Mouse (Mus musculus) liver, postnatal 0 days (tissue): Measurements from ENCODE around the gene Nanos3. TPM values are rescaled to one million over a fixed set of nuclear protein-coding genes. Genes with fewer than 3 reads are reported as not detected.

Source experiments
- ATAC-seq: fragments of 200-750 bp; cut with Nextera tagmentation; 2 replicates; pipeline ENCODE4 v1.8.0; 2017; ENCODE audit warnings: mild to moderate bottlenecking, moderate library complexity
- DNase-seq: peaks from one replicate; pipeline ENCODE4 v3.0.0-alpha.2; 2016
- H3K27ac ChIP-seq: fragments of 300-500 bp; sonication (generic); 2 replicates; pipeline ENCODE4 v1.5.1; 2014; ENCODE audit warnings: antibody characterized with exemption, moderate library complexity, mild to moderate bottlenecking, low read depth
- H3K27me3 ChIP-seq: fragments of 300-500 bp; sonication (generic); 2 replicates; pipeline ENCODE4 v1.6.1; 2014; ENCODE audit warnings: low read length, control low read depth, mixed read lengths; ENCODE audit not compliant: insufficient read depth
- H3K36me3 ChIP-seq: fragments of 300-500 bp; sonication (generic); replicated peaks from 2 replicates; pipeline ENCODE4 v1.6.1; 2014; ENCODE audit warnings: mild to moderate bottlenecking, control low read depth, low read length, moderate library complexity, mixed read lengths; ENCODE audit not compliant: insufficient read depth
- H3K4me1 ChIP-seq: fragments of 300-500 bp; sonication (generic); 2 replicates; pipeline ENCODE4 v1.6.1; 2014; ENCODE audit warnings: antibody characterized with exemption, mild to moderate bottlenecking, control low read depth; ENCODE audit not compliant: insufficient read depth
- H3K4me2 ChIP-seq: fragments of 300-500 bp; sonication (generic); 2 replicates; pipeline ENCODE4 v1.6.1; 2014; ENCODE audit warnings: low read depth, mild to moderate bottlenecking, low read length, moderate library complexity, mixed read lengths
- H3K4me3 ChIP-seq: fragments of 300-500 bp; sonication (generic); 2 replicates; pipeline ENCODE4 v1.5.1; 2014; ENCODE audit warnings: low read depth, low read length
- H3K9ac ChIP-seq: fragments of 300-500 bp; sonication (generic); replicated peaks from 2 replicates; pipeline ENCODE4 v1.6.1; 2014; ENCODE audit warnings: mild to moderate bottlenecking, moderate library complexity
- H3K9me3 ChIP-seq: fragments of 300-500 bp; sonication (generic); 2 replicates; pipeline ENCODE4 v1.6.1; 2016; ENCODE audit warnings: mild to moderate bottlenecking, control low read depth, low read length, mixed read lengths
- CTCF ChIP-seq: sonication (generic); IDR thresholded peaks from 2 replicates; pipeline ENCODE4 v1.5.1; 2016; ENCODE audit warnings: antibody characterized with exemption, low read depth
- EP300 ChIP-seq: IDR thresholded peaks from 2 replicates; pipeline ENCODE4 v1.6.1; 2016; ENCODE audit warnings: antibody characterized with exemption, low read depth, mild to moderate bottlenecking
- WGBS: fragments of 180-500 bp; shearing (Covaris S2); extraction: QIAGEN DNeasy Blood & Tissue Kit; methylation state at CpG from one replicate; pipeline ENCODE4 v1.1.7; 2014; ENCODE audit not compliant: insufficient replicate concordance; 5-methylcytosine and 5-hydroxymethylcytosine counted together
- polyA plus RNA-seq: library from polyadenylated mRNA; unstranded; fragments of >200 nt; fragmentation: Nextera tagmentation; extraction: Ambion mirVana; gene quantifications from 2 replicates; pipeline ENCODE4 v1.2.1, GENCODE M21; 2015

The Nanos3 gene
- polyA plus RNA-seq, 1 experiment from 2014 or later: 0.34 TPM

DNA sequence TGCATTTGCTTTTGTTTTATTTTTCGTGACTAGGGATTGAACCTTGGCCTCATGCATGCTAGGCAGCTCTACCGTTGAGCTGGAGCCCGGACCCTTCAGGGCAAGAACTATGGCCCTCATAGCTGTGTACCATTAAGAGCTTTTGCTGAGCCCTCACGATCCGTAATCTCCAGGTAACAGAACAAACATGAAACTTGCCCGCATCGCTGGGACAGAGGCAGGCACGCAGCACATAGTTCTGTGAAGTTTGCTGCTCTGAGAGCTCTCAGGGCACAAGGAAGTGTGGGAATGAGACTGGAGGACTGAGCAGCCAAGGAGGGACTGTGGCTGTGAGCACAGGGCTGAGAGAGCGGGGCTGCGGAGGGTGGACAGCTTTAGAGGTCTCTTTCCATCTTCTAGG, 3.7 kb upstream of the Nanos3 start:
- 67% methylated on average over 10 of the region's 10 CpGs for WGBS

DNA sequence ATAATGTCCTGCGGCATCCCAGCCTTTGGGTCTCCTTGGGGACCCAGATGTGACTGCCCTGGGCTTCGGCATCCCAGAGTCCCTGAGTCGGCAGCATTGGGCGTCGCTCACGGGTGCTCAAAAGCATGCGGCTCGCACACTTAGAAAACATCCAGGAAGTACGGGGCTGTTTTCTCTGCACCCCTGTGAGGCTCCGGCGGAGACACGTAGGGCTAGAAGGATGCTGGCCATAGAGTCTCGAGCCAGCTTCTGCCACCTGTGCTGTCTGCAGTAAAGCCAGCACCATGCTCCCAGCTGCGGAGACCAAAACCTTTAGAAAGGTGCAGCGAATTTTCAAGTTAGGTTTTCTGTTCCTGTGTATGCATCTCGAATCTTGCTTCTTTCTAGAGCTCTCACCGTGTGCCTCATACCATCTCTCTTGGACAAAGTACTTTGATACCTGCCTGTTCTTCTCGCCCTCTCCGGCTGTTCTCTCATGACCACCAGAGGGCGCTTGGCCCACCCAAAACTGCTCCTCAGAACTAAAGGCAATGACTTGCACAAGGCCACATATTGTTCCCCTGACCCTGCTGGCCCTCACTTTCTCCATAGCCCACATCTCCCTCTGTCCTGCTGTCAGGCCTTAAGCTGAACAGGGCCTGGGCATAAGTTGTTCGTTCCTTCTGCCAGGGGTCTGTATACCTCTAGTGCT, 2.2 kb upstream of the Nanos3 start:
- Histone ChIP-seq H3K27ac (peak overlapping the region; percentile 1; the same call in 1 of the 2 replicates), H3K9me3 (no peaks in the 10 kb centered on the region), H3K9ac (peak overlapping the region; percentile 5; the same call in 1 of the 2 replicates), H3K4me3 (peak overlapping the region; percentile 31), H3K4me2 (peak overlapping the region; percentile 67), H3K4me1 (peaks cover 22% of the 10 kb centered on the region), H3K27me3 (peaks cover 9% of the 10 kb centered on the region; the same call in 1 of the 2 replicates), H3K36me3 (no peaks in the 10 kb centered on the region)
- WGBS: 3% methylated on average over 21 of the region's 21 CpGs
- DNase-seq (peak; percentile 76), ATAC-seq (peak; percentile 33)
- peak; percentile 90 for TF ChIP-seq CTCF
- TF ChIP-seq EP300: no peak

More for the DNA sequence above, 3.7 kb upstream of the Nanos3 start:
- peaks cover 24% of the 10 kb centered on the region for H3K4me1 ChIP-seq
- no peak overlapping the region for H3K27ac ChIP-seq
- no peak overlapping the region for H3K4me2 ChIP-seq
- no peak overlapping the region for H3K4me3 ChIP-seq
- DNase-seq (no peak), ATAC-seq (no peak)
- H3K9ac ChIP-seq: no peak overlapping the region
- TF ChIP-seq EP300: no peak
- no peak for TF ChIP-seq CTCF
- H3K36me3 ChIP-seq: no peaks in the 10 kb centered on the region
- no peaks in the 10 kb centered on the region for H3K9me3 ChIP-seq
- H3K27me3 ChIP-seq: peaks cover 5% of the 10 kb centered on the region; the same call in 1 of the 2 replicates

DNA sequence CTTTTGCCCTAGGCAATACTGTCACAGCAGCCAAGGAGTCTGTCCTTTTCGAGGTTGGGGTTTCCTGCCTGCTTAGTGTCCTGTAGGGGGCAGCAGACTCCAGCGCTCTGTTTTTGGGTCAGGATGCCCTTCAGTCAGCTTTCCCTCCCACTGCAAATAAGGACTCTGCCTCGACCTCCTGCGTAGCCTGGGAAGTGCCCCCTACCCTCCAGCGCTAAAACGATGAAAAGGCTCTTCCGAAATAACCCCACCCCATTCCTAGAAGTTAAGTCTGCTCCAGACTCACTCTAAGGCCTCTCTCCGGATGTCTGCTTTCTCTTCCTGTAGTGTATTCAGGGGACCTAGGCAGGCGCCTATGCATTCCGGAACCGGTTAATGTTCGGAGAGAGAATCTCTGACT, 1.5 kb upstream of the Nanos3 start:
- TF ChIP-seq CTCF (peak; percentile 97), EP300 (no peak)
- WGBS: 4% methylated on average over 12 of the region's 12 CpGs
- DNase-seq (peak; percentile 75), ATAC-seq (peak; percentile 58)
- Histone ChIP-seq H3K4me1 (peaks cover 15% of the 10 kb centered on the region), H3K9ac (peak overlapping the region; percentile 5; the same call in 1 of the 2 replicates), H3K27me3 (peaks cover 9% of the 10 kb centered on the region; the same call in 1 of the 2 replicates), H3K4me2 (peak overlapping the region; percentile 67), H3K27ac (peak overlapping the region; percentile 1; the same call in 1 of the 2 replicates), H3K36me3 (no peaks in the 10 kb centered on the region), H3K4me3 (peak overlapping the region; percentile 31), H3K9me3 (no peaks in the 10 kb centered on the region)

DNA sequence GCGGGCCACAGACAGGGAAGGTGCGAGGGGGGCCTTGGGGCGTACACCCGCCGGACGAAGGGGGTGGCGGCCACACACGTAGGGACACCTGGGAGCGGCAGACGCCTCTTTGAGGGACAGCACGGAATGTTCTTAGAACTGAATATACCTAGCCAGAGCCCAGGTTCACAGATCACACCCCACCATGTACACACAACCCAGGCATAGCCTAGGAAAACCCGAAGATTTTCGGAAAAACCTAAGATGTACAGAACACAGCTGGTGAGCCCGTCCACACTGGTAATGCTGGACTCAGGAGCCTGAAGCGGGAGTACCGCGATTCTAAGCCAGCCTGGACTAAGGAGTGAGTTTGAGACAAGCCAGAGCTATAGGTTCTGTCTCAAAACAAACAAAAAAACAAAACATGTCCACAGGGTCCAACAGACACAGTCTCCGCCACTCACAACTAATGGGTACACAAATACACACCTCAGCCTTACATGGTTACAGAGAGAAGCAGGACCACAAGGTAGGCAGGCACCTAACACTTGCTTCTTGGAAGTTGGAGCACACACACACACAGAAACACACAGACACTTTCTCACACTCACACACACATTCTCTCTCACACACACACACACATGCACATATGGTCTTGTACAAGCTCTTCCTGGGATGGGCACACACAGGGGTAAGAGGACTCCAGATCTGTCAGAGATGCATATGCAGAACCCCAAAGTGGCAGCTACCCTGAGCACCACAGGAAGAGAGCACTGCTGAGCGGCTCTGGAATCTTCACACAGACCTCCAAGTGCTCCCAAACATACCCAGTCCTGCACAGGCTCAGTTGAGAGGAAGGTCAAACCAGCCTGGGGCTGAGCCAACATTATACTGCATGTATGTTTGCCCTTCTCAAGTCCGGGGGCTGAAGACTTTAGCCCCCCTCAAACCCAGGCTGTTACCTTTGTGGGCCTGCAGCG, 653 bp downstream of the Nanos3 start:
- H3K27me3 ChIP-seq: peaks cover 9% of the 10 kb centered on the region; the same call in 1 of the 2 replicates
- H3K4me3 ChIP-seq: peak overlapping the region; percentile 61
- peaks cover 19% of the 10 kb centered on the region for H3K4me1 ChIP-seq
- ATAC-seq (no peak), DNase-seq (no peak)
- H3K27ac ChIP-seq: no peak overlapping the region
- peak overlapping the region; percentile 70 for H3K9ac ChIP-seq
- no peaks in the 10 kb centered on the region for H3K9me3 ChIP-seq
- TF ChIP-seq CTCF (no peak), EP300 (no peak)
- H3K4me2 ChIP-seq: peak overlapping the region; percentile 93
- H3K36me3 ChIP-seq: no peaks in the 10 kb centered on the region
- WGBS: 23% methylated on average over 21 of the region's 21 CpGs

DNA sequence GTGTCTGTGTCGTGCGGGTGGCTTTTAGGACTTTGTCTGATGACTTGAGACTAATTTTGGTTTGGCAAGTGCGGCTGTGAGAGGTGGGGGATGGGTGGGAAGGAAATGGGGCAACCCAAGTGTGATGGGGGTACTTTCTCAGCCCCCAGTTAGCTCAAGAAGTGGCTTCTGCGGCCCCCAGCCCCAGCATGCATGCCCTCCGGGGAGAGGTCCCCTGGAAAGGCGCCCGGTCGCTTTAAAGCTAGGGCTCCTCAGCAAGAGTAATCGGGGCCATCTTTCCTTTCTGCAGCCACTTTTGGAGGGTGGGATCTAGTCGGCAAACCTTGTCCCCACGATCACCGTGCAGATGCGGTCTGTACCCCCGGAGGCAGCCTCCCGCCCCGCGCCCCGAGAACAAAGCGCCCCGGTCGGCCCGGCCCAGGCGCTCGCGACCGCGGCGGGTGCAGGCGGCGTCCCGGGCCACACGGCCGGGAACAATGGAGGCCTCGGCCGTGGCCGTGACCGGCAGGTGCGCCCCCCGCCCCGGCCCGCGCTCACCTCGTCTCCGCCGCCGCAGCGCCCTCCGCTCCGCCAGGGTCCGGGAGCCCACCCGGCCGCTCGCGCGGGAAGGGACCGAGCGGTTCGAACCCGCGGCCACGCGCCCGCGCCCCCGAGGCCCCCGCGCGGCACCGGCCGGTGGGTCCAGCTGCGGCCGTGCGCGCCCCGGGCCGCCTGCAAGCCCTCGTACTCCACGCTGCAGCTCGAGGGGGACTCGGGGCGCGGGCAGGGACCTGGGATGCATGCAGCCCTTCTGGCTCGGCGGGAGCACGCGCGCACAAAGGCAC, 1.5 kb downstream of the Nanos3 start:
- ATAC-seq: no peak
- no peaks in the 10 kb centered on the region for H3K9me3 ChIP-seq
- H3K4me1 ChIP-seq: peaks cover 19% of the 10 kb centered on the region
- peak overlapping the region; percentile 93 for H3K4me2 ChIP-seq
- WGBS: 3% methylated on average over 46 of the region's 87 CpGs
- H3K36me3 ChIP-seq: no peaks in the 10 kb centered on the region
- peaks cover 9% of the 10 kb centered on the region; the same call in 1 of the 2 replicates for H3K27me3 ChIP-seq
- peak overlapping the region; percentile 70 for H3K9ac ChIP-seq
- TF ChIP-seq CTCF (no peak), EP300 (no peak)
- H3K4me3 ChIP-seq: peak overlapping the region; percentile 61
- H3K27ac ChIP-seq: no peak overlapping the region
- no peak for DNase-seq
